Mouse (Mus musculus) spleen, postnatal 4 days (tissue): ENCODE measurements around the gene Nipal3.

Experiments used
- DNase-seq, 2 experiments: peaks; one replicate each; pipeline ENCODE4 v3.0.0; 2022; ENCODE audit warnings: low spot score in 2 of 2

Nipal3 gene

GRCm38 (mm10) chr4:135505794-135506193 lies 11.0 kb upstream of the Nipal3 start:
- DNase-seq, result no peak

GRCm38 (mm10) chr4:135501587-135501986 lies 6.7 kb upstream of the Nipal3 start:
- DNase-seq, result no peak

GRCm38 (mm10) chr4:135499831-135500230 lies 5.0 kb upstream of the Nipal3 start:
- DNase-seq, result no peak

- no peak for DNase-seq
Observed at GRCm38 (mm10) chr4:135498136-135498535, 3.3 kb upstream of the Nipal3 start.

GRCm38 (mm10) chr4:135495810-135496209 lies 972 bp upstream of the Nipal3 start:
- no peak for DNase-seq

GRCm38 (mm10) chr4:135495397-135495791 lies 556 bp upstream of the Nipal3 start:
- no peak for DNase-seq

- DNase-seq, result peak; percentile 52 to 78
Observed at GRCm38 (mm10) chr4:135493691-135494520, 932 bp downstream of the Nipal3 start.

- DNase-seq, result no peak
Observed at GRCm38 (mm10) chr4:135493271-135493670, 1.6 kb downstream of the Nipal3 start.

- DNase-seq, result no peak
Observed at GRCm38 (mm10) chr4:135489256-135489655, 5.6 kb downstream of the Nipal3 start.

- no peak for DNase-seq
Observed at GRCm38 (mm10) chr4:135486352-135486751, 8.5 kb downstream of the Nipal3 start.

- DNase-seq, result no peak
Observed at GRCm38 (mm10) chr4:135485086-135485485, 9.8 kb downstream of the Nipal3 start.

GRCm38 (mm10) chr4:135480370-135480769 lies 14.5 kb downstream of the Nipal3 start:
- peak in 1 of 2 experiments; percentile 33 for DNase-seq

- no peak for DNase-seq
Observed at GRCm38 (mm10) chr4:135477851-135478250, 17.0 kb downstream of the Nipal3 start.

GRCm38 (mm10) chr4:135463406-135463805 lies 31.4 kb downstream of the Nipal3 start:
- no peak for DNase-seq

GRCm38 (mm10) chr4:135453572-135453971 lies 41.3 kb downstream of the Nipal3 start:
- no peak for DNase-seq

- no peak for DNase-seq
Observed at GRCm38 (mm10) chr4:135453164-135453563, 41.7 kb downstream of the Nipal3 start.

GRCm38 (mm10) chr4:135451360-135452015 lies 43.4 kb downstream of the Nipal3 start:
- no peak for DNase-seq

GRCm38 (mm10) chr4:135442473-135442872 lies 52.4 kb downstream of the Nipal3 start:
- no peak for DNase-seq

GRCm38 (mm10) chr4:135439904-135440522 lies 54.8 kb downstream of the Nipal3 start:
- DNase-seq, result peak; percentile 60 to 74

- DNase-seq, result peak; percentile 80 to 87
Observed at GRCm38 (mm10) chr4:135439188-135439647, 55.6 kb downstream of the Nipal3 start.

GRCm38 (mm10) chr4:135437924-135438323 lies 56.9 kb downstream of the Nipal3 start:
- DNase-seq, result no peak

- DNase-seq, result no peak
Observed at GRCm38 (mm10) chr4:135436291-135436690, 58.5 kb downstream of the Nipal3 start.

- DNase-seq, result no peak
Observed at GRCm38 (mm10) chr4:135434395-135434789, 60.4 kb downstream of the Nipal3 start.
